Mouse (Mus musculus) right cerebral cortex, adult 2 months (tissue): ENCODE data around the gene Cops9.

Experiments used
- DNase-seq, 2 experiments: peaks; one replicate each; pipeline ENCODE4 v3.0.0; 2021 to 2022; ENCODE audit warnings: low spot score in 2 of 2

The Cops9 gene

DNA sequence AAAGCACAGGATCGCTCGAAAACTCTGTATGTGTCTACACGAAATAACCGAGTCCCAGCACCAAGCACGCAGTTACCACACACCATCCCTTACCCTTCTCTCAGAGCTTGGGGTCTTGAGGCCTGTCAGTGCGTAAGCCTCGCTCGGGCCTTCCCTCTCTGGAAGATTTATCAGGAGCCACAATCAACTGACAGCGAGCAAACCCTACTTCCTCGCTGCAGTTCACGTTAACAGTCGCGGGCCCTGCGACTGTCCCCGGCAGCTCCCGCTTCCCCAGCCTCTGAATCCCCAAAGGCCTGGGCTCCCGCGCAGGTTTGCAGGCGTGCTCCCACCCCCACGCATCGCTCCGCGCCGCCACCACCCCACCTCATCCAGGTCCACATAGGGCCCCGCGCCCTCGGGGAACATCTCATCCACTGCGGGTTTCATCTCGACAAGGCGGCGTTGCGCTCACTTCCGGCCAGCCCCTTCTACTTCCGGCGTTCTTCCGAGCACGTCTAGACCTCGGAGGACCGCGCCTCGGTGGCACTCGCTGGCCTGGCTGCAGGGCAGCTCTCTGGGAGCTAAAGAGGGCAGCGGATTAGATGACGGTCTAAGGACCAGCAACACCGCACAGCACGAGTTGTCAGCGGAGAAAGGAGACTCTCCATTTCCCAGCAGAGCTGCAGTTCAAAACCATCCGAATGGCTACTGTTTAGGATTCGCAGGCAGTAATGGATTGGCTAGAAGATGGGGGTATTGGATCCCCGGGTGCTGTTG, at the start of gene Cops9:
Gene Cops9, minus strand, starts transcription at position 472 of the 759 bp plus-strand sequence.
- peak; percentile 87 to 92 for DNase-seq

DNA sequence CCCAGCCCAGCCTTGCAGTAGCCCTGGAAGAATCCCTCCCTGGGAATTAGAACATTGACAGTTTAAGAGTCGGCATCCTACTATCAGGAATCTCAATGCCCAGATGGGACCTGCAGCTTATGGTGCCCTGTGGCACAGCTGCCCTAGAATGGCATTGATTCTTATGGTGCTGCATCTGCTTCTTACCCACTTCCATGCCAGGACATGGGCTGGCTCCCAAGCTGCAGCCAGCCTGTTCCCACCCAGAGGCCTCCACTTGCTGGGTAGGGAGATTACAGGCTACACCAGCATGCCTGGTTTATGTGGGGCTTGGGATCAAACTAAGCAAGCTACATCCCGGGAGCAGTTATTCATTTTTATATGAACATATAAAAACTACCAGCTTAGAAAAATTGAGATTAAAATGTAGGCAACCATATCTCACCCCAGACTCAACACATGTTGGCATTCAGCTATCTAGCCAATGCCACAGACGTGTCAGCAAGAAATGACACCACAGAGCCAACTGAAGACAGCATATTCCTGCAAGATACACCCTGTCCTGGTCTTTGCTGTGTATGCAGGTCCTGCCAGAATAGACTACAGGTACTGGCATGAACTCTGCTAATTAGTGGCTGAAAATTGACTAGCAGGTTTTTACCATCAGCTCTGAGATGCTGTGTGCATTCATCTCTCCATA, 49.5 kb upstream of the Cops9 start:
- DNase-seq = no peak

DNA sequence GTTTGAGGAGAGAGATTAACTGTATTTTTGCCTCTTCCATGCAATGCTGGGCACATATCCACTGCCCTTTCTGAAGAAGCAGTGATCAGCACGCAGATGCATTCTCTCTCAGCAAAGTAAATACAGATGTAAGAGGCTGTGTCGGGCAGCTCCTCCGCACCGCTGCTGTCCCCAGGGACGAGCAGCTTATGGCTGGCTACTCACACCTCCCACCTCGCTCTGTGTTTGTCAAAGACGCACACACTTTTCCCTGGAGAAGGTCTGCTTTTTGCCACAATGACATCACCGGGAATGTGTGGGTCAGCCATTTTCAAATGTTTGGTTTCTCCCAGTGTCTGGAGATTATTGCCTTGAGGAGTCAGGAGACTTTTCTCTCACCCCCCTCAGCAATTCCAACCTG, 45.2 kb upstream of the Cops9 start:
- DNase-seq = no peak

DNA sequence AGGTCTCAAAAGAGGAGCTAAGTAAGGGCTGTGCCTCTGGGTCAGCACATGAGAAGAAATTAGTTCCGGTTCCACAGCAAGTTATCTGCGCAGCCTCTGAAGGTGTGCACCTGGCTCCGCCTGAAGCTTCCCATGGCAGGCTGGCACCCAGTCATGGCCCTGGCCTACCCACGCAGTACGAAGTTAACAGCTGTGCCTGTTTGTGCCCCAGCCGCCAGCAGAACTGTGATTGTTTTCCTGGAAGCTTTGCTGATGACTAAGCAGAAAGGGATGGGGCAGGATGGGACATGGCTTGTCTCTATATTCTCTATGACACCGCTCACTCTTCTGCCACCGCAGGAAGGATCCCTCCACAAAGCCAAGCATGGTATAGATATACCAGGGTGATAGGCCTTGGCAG, 41.4 kb upstream of the Cops9 start:
- DNase-seq = peak; percentile 61 to 64

DNA sequence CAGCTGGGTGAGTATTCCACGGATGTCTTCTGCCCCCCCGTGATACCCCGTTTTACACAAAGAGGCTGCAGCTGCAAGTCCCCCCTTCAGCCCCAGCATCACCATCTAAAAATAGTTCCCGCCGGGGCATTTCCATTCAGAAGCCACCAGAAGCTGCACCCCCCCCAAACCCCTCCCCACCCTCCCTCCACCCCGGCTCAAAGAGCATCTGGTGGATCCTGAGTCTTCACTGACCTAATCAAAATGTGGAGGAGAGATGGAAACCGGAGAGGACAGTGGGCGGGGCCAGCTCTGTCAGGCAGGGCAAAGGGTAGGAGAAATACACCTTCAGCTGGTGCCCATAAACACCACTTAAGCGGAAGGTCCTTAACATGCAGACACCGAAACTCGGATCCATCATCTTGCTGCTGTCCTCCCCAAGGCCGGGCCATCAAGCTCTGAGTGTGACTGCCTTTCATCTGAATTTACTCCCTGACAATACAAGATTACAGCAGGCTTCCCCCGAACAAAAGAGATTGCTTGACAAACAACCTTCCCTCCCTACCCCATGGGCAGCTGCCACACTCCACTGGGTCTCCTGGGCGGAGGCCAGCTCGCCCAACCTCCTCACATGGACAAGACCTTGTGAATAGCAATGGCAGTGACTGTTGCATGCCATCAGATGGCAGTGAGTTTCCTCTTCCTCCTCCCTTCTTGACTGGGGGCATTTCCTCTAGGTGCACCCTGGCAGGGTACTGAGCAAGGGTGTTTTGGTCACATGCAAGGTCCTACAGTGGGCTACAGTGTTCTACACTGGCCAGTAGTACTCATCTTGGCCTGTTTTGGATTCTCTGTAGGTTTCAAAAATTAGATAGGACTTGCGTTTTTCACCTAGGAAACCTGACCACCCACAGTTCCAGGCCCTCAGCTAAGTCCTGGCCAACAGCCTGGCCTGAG, 39.2 kb upstream of the Cops9 start:
- no peak for DNase-seq

DNA sequence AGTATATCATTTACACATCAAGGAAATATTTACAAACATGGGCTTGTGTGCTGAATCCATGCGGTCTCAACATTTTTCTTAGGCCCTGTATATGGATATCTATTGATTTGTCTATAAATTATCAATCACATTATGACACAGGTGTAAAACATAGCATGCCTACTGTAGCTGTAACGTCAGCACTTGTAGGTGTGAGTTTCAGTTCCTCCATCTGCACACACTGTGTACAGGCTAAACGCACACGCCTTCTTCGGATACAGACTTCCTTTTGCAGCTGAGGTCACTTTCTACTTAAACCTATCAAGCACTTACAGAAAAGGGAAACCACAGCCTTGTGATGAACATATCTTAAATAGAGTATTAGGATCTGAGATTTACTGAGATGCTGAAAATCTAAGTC, 37.0 kb upstream of the Cops9 start:
- no peak for DNase-seq

DNA sequence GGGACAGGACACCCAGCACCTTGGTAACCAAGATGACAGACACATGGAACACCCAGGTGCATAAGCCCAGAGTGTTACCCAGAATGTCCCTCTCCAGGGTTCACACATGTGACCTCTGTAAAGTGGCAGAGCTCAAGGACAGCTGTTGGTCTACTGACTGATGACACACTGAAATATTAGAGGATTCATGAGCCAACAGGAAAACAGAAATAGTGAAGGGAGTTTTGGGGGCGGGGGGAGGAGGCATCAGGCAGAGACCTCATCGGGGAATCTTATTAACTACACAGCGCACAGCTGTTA, 34.8 kb upstream of the Cops9 start:
- DNase-seq = no peak

DNA sequence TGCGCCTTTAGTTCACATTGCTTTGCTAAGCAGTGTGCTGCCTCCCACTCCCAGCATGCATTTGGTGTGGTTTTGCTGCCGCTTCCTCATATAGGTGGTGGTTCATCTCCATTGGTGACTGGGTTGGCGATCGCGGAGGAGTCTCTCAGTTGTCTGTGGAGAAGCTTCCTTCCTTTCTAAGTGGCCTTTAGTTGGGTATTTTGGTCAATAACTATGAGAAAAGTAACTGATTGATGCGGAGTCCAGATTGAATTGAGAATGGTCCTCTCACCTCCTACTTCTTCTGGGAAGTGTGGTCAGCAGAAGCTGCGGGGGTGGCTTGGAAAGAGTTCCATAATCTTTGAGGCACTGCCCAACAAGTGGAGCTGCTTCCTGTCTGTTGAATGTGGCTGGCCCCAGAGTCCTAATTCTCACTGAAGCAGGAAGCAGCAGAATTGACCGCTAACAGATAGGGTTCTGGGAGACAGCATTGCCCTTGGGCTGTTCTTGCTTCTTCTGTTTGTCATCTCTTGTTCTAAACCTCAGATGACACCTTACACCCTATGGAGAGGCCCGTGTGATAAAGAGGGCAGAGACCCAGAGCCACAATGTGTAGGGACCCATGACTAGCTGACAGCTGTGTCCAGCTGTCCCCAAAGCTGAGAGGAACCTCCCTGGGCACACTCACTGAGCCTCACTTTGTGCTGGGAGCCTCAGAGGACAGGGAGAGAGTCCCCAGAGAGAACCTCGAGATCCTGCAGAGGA, 34.3 kb upstream of the Cops9 start:
- DNase-seq = peak; percentile 58 to 62

GRCm38 (mm10) chr1:92673258-92673782, 31.5 kb upstream of the Cops9 start:
- DNase-seq = no peak

GRCm38 (mm10) chr1:92671326-92671725, 29.5 kb upstream of the Cops9 start:
- no peak for DNase-seq

GRCm38 (mm10) chr1:92669430-92669829, 27.6 kb upstream of the Cops9 start:
- no peak for DNase-seq

GRCm38 (mm10) chr1:92667106-92667505, 25.3 kb upstream of the Cops9 start:
- DNase-seq = no peak

DNA sequence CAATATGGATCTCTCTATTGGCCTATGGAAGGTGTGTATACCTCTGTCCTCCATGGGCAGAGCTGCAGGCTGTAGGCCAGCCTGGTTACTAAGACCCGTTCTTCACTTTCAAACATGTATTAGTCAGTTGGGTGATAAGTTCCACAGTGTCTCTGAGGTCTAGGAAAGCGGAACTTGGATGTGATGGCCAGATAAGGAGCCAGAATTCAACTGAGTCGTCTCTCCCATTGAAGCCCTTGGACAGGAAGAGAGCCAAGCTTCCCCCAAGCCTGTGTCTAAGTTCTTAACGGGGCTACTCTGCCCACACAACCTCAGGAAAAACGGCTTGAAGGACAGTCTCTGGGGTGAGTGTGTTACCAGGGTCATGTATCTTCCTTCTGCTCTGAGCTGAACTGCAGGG, 17.6 kb upstream of the Cops9 start:
- no peak for DNase-seq

DNA sequence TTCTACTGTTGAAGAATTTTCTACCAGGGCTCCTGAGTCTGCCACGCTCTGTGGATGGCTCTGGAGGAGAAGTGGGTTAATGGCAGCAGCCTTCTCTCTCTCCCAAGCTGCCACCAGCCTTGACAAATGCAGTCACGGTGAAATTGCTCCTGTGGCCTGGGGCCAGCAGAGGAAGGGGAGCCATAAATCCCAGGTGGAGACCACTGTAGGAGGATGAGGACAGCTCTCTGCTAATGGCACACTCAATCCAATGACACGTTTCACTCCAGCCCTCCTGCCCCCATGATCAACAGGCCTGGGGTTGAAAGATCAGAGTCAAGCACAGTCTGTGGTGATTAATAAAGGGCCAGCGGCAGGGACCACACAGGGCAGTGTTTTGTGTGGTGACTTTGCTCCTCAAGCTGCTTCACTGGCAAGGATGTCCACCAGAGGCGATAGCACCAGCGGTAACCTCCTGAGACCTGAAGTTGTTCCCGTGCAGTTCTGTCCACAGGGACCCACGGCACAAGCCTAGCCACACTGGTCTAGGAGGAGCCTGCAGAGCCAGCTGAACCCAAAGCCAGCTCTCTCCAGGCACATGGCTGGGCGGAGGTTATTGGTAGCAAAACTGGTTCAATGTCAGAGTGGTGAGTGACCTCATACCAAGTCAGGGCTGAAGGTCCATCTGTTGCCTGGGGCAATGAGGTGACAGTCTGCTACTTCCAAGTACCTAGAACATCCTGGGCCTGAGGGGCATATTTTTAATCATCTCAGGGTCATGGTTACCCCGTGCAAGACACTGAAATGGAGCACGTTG, 15.4 kb upstream of the Cops9 start:
- DNase-seq = no peak

DNA sequence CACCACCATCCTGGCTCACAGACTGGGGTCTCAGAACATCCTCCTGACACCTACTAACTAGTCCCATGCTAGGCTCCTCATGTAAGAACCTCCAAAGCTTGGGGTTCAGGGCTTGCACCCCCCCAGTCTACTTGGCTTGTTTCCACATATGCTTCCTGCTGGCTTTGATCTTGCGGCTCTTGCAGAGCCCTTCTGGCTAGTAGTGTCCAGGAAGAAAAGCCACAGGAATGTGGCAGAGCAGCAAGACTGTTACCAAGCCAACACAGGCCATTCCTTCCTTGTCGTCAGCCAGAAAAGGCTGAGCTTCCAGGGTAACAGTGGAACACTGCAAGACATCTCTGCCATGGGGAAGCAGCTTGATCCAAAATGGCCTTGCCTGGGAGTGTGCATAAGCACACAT, 12.9 kb upstream of the Cops9 start:
- DNase-seq = no peak

- no peak for DNase-seq
Observed at GRCm38 (mm10) chr1:92653179-92653578, 11.4 kb upstream of the Cops9 start.

DNA sequence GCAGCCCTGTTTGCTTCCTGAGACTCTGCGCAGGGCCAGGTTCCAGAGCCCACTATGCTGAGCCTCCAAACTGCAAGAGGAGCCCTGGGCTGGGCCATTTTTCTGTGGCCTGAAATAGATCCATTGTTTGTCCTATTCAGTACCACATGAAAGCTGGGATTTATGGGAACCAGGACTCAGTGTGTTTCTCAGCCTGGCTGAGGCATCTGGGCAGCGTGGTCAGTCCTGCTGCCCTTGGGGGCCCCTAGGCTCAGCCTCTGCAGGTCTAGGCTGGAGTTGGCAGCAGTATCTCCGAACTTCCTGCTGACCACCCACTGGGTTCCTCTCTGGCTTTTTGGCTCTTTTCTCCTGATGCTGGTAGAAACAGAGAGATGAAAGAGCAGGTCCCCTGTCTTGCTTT, 9.7 kb upstream of the Cops9 start:
- no peak for DNase-seq

- DNase-seq = peak; percentile 76 to 78
Observed at GRCm38 (mm10) chr1:92648673-92649072, 6.9 kb upstream of the Cops9 start, which contains the start of gene Otos. Gene Otos (minus strand): TSS chr1:92648841.

- DNase-seq = no peak
Observed at GRCm38 (mm10) chr1:92648197-92648596, 6.4 kb upstream of the Cops9 start.

DNA sequence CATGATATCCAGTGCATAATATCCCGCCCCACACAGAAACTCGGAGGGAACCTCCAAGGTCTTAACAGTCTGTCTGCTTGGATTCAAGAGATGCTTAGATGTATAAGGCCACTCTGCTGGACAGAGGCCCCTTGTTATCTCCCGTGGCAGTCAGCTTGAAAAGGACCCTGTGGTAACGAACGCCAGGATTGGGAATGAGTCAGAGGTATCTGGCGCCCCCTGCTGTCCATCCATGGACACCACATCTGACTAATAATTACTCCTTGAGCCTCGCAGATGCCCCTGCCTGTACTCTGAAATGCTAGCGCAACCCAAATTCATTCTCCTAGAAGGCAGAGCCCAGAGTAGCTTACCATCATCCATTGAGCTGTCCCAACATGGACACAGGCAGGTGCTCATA, 6.0 kb upstream of the Cops9 start:
- peak; percentile 80 to 83 for DNase-seq

DNA sequence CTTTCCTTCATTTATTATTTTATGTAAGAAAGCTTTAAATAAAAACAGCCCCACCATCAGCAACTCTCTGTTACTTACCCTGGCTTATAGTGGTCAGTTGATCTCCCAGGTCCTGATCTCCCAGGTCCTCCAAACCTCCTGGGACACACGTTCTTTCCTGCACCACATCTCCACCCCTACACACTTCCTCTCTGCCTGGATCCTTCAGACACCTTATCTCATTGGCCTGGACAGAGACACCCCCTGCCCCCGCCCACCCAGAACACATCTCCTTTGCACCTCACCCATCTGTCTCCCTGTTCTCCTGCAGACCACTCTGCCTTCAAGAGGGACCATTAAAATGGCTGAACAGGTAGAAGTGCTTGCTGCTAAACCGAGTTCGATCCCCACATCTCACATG, 5.2 kb upstream of the Cops9 start:
- DNase-seq = no peak
